Mouse (Mus musculus) small intestine, adult 2 months (tissue): ENCODE results near the gene Padi1.

Experiments used
- CTCF ChIP-seq: fragments of 200-500 bp; IDR thresholded peaks from 2 replicates; pipeline ENCODE4 v1.5.1; 2012; ENCODE audit warnings: low read depth, mild to moderate bottlenecking, control low read depth, inconsistent platforms, low read length, moderate library complexity, mixed read lengths; ENCODE audit not compliant: insufficient replicate concordance, insufficient read length; ENCODE audit errors: extremely low read depth
- POLR2A ChIP-seq: fragments of 200-500 bp; IDR thresholded peaks from 2 replicates; pipeline ENCODE4 v1.6.1; 2012; ENCODE audit warnings: low read depth, mild to moderate bottlenecking, control low read depth, inconsistent platforms, low read length, moderate library complexity

DNA sequence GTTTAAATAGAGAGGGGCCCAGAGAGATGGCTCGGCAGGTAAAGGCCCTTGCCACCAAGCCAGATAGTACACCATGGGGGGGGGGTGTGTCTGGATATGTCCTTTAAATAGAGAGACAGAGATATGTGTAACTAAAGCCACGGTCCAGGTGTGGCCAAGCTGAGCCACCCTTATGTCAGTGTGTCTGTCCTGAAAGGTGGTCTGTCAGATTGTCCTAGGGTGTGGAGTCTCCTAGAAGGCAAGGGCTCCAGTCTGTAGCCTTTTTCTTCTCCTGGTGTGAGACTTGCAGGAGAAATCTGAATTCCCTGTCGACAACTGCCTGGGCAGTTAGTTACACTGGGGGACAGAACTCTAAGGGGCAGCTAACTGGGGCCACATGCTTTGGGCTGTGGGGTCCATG, 34.6 kb upstream of the Padi1 start:
- no peak for TF ChIP-seq CTCF
- TF ChIP-seq POLR2A, result no peak
